Mouse (Mus musculus): ENCODE data around the gene Auh. TPM values are rescaled to one million over a fixed set of nuclear protein-coding genes. Genes with fewer than 3 reads are reported as not detected.
A peak's percentile ranks its signal among the peaks of the same experiment; 100 is the strongest.

Gene Auh
- total and polyA plus RNA-seq, 3 experiments: 68.5 to 191 (median 74.1) TPM

DNA sequence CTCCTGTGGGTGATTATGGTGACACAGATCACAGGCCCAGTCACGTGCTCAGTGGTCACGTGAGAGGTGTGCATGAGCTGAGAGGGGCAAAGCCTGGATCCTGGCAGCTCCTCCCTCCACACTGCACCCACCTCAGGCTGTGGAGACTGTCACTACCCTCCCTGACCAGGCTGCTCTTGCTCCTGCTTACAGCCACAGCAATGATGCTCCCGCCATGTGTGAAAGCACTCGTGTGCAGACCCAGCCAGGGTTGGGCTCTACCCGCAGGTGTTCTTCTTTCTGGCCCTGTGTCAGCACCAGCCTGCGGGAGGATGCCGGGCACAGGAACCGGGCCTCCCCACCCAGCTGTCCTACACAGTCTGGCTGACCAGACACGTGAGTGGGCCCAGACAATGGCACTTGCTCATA is 80.1 kb downstream of the Auh start:
- DNase-seq (ENCODE audit: extremely low read depth): peak; percentile 33
- Histone ChIP-seq H3K79me2 (replicated peaks; ENCODE audit: control insufficient read depth, extremely low read depth, insufficient read depth, poor library complexity, severe bottlenecking) (no peaks in the 10 kb centered on the region), H3K4me3 (replicated peaks in 1 of 3; ENCODE audit: low read depth in 2 of 3, low read length in 2 of 3, poor library complexity in 1 of 3) (peak overlapping the region in 1 of 3 experiments; percentile 28), H3K36me3 (replicated peaks in 1 of 2; ENCODE audit: control insufficient read depth in 1 of 2, insufficient read depth in 1 of 2, low read length in 1 of 2) (peaks cover 10 to 48% of the 10 kb centered on the region in 2 experiments), H3K27me3 (replicated peaks) (no peaks in the 10 kb centered on the region), H3K9me3 (replicated peaks; ENCODE audit: low read length) (no peaks in the 10 kb centered on the region), H3K4me1 (ENCODE audit: control insufficient read depth in 1 of 2, insufficient read depth in 2 of 2) (peaks cover 25 to 30% of the 10 kb centered on the region in 2 experiments), H3K9ac (ENCODE audit: insufficient read depth, low read depth) (no peak overlapping the region), H3K4me2 (ENCODE audit: insufficient read depth, low read depth, poor library complexity, severe bottlenecking) (no peak overlapping the region), H3K27ac (ENCODE audit: insufficient read depth, low read depth) (no peak overlapping the region)
- in situ Hi-C loops (cut with MboI; ENCODE audit: low pct_ligation_motif_present, low pct_unique_long_range_greater_than_20kb, low sequenced_read_pairs): no loop called here
- TF ChIP-seq ETS1 (conservative IDR thresholded peaks at IDR 0.05; ENCODE audit: low read depth, low read length) (0 out of 2 replicates have a peak, but pooled peaks have one; percentile 14), MAX (IDR thresholded peaks at IDR 0.05; ENCODE audit: low read length) (peak; percentile 75; the same call in 1 of the 2 replicates), USF2 (conservative IDR thresholded peaks at IDR 0.05; ENCODE audit: low read depth, low read length) (peak; percentile 77), TCF12 (IDR thresholded peaks at IDR 0.05; ENCODE audit: low read depth, low read length) (peak; percentile 31; the same call in 1 of the 2 replicates), BHLHE40 (IDR thresholded peaks at IDR 0.05; ENCODE audit: low read depth, low read length) (peak; percentile 89), SIN3A (IDR thresholded peaks at IDR 0.05; ENCODE audit: low read length) (peak; percentile 10; the same call in 1 of the 2 replicates), ELF1 (IDR thresholded peaks at IDR 0.05; ENCODE audit: low read depth, low read length) (no peak), USF1 (IDR thresholded peaks at IDR 0.05; ENCODE audit: low read depth, low read length) (peak; percentile 72), JUND (conservative IDR thresholded peaks at IDR 0.05; ENCODE audit: low read depth, low read length) (no peak), SMC3 (IDR thresholded peaks at IDR 0.05; ENCODE audit: low read depth, low read length) (no peak)
- dilution Hi-C loops (cut with MboI; ENCODE audit: extremely low pct_ligation_motif_present, extremely low pct_unique_long_range_greater_than_20kb, low sequenced_read_pairs): no loop called here

DNA sequence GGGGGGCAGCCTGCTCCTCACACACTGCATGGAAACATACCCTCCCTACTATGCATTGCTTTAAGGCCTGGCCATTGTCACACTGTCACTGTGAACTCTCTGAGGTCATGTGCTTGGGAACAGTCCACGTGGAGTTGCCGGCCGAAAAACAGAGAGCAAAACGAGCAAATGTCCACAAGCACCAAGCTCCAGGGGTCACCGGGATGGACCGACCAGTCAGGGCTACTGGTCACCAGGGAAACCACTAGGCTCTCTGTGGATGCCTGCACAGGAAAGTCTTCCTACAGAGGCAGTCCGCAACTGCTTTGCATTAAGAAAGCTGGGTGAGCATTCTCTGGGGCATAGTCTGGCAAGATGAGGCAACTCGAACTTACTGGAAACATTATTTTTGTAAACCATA is 82.0 kb downstream of the Auh start:
- no peak overlapping the region for H3K4me2 ChIP-seq (ENCODE audit: insufficient read depth, low read depth, poor library complexity, severe bottlenecking)
- in situ Hi-C loops (cut with MboI; ENCODE audit: low pct_ligation_motif_present, low pct_unique_long_range_greater_than_20kb, low sequenced_read_pairs): no loop called here

GRCm38 (mm10) chr13:52847071-52847470 is 82.4 kb downstream of the Auh start:
- Histone ChIP-seq H3K27me3 (replicated peaks) (no peaks in the 10 kb centered on the region), H3K36me3 (replicated peaks in 1 of 2; ENCODE audit: control insufficient read depth in 1 of 2, insufficient read depth in 1 of 2, low read length in 1 of 2) (peaks cover 7 to 43% of the 10 kb centered on the region in 2 experiments), H3K27ac (ENCODE audit: insufficient read depth, low read depth) (no peak overlapping the region), H3K4me3 (replicated peaks in 1 of 3; ENCODE audit: low read depth in 2 of 3, low read length in 2 of 3, poor library complexity in 1 of 3) (no peak overlapping the region), H3K9ac (ENCODE audit: insufficient read depth, low read depth) (no peak overlapping the region), H3K4me1 (ENCODE audit: control insufficient read depth in 1 of 2, insufficient read depth in 2 of 2) (peaks cover 25 to 34% of the 10 kb centered on the region in 2 experiments), H3K9me3 (replicated peaks; ENCODE audit: low read length) (no peaks in the 10 kb centered on the region), H3K4me2 (ENCODE audit: insufficient read depth, low read depth, poor library complexity, severe bottlenecking) (no peak overlapping the region), H3K79me2 (replicated peaks; ENCODE audit: control insufficient read depth, extremely low read depth, insufficient read depth, poor library complexity, severe bottlenecking) (no peaks in the 10 kb centered on the region)
- in situ Hi-C loops (cut with MboI; ENCODE audit: low pct_ligation_motif_present, low pct_unique_long_range_greater_than_20kb, low sequenced_read_pairs): no loop called here
- DNase-seq (ENCODE audit: extremely low read depth): no peak
- TF ChIP-seq HCFC1 (IDR thresholded peaks at IDR 0.05; ENCODE audit: low read depth, low read length) (no peak), JUN (IDR thresholded peaks at IDR 0.05; ENCODE audit: insufficient read depth, low read depth, low read length) (no peak)
- dilution Hi-C loops (cut with MboI; ENCODE audit: extremely low pct_ligation_motif_present, extremely low pct_unique_long_range_greater_than_20kb, low sequenced_read_pairs): no loop called here

More for the DNA sequence above, 82.0 kb downstream of the Auh start:
- H3K4me1 ChIP-seq (ENCODE audit: control insufficient read depth in 1 of 2, insufficient read depth in 2 of 2): peaks cover 25 to 34% of the 10 kb centered on the region in 2 experiments
- H3K27ac ChIP-seq (ENCODE audit: insufficient read depth, low read depth): no peak overlapping the region
- H3K79me2 ChIP-seq (replicated peaks; ENCODE audit: control insufficient read depth, extremely low read depth, insufficient read depth, poor library complexity, severe bottlenecking): no peaks in the 10 kb centered on the region
- H3K27me3 ChIP-seq (replicated peaks): no peaks in the 10 kb centered on the region
- H3K4me3 ChIP-seq (replicated peaks in 1 of 3; ENCODE audit: low read depth in 2 of 3, low read length in 2 of 3, poor library complexity in 1 of 3): no peak overlapping the region
- TF ChIP-seq USF2 (conservative IDR thresholded peaks at IDR 0.05; ENCODE audit: low read depth, low read length) (no peak), MXI1 (IDR thresholded peaks at IDR 0.05; ENCODE audit: low read depth, low read length) (no peak), POLR2A (IDR thresholded peaks at IDR 0.05; ENCODE audit: low read depth, low read length) (no peak), TCF12 (IDR thresholded peaks at IDR 0.05; ENCODE audit: low read depth, low read length) (no peak), JUND (conservative IDR thresholded peaks at IDR 0.05; ENCODE audit: low read depth, low read length) (no peak), ZMIZ1 (IDR thresholded peaks at IDR 0.05; ENCODE audit: low read depth, low read length) (no peak), KAT2A (IDR thresholded peaks at IDR 0.05; ENCODE audit: insufficient replicate concordance, low read length) (no peak), ZC3H11A (IDR thresholded peaks at IDR 0.05; ENCODE audit: low read depth, low read length) (no peak)
- DNase-seq (ENCODE audit: extremely low read depth): no peak
- H3K9me3 ChIP-seq (replicated peaks; ENCODE audit: low read length): no peaks in the 10 kb centered on the region
- peaks cover 7 to 39% of the 10 kb centered on the region in 2 experiments for H3K36me3 ChIP-seq (replicated peaks in 1 of 2; ENCODE audit: control insufficient read depth in 1 of 2, insufficient read depth in 1 of 2, low read length in 1 of 2)
- dilution Hi-C loops (cut with MboI; ENCODE audit: extremely low pct_ligation_motif_present, extremely low pct_unique_long_range_greater_than_20kb, low sequenced_read_pairs): no loop called here
- H3K9ac ChIP-seq (ENCODE audit: insufficient read depth, low read depth): no peak overlapping the region
